Mouse (Mus musculus) lung, embryonic 15.5 days (tissue): Measurements from ENCODE around the gene Gm2026. TPM values are rescaled to one million over a fixed set of nuclear protein-coding genes. Genes with fewer than 3 reads are reported as not detected.
"Not testable (repeated sequence)": the region's sequence is repeated elsewhere in the genome, so short reads cannot be mapped to it uniquely, and the experiment has no call there.

ENCODE experiments used
- ATAC-seq: fragments of 200-750 bp; cut with Nextera tagmentation; 2 replicates; pipeline ENCODE4 v1.8.0; 2017; ENCODE audit warnings: moderate number of reproducible peaks, borderline replicate concordance; ENCODE audit not compliant: low FRiP score, low TSS enrichment; ENCODE audit errors: extremely low read depth
- H3K27ac ChIP-seq: fragments of 300-500 bp; sonication (generic); 2 replicates; pipeline ENCODE4 v1.5.1; 2015; ENCODE audit warnings: moderate library complexity, mild to moderate bottlenecking, inconsistent platforms
- H3K27me3 ChIP-seq: fragments of 300-500 bp; sonication (generic); 2 replicates; pipeline ENCODE4 v1.6.1; 2015; ENCODE audit warnings: inconsistent platforms
- H3K36me3 ChIP-seq: fragments of 300-500 bp; sonication (generic); 2 replicates; pipeline ENCODE4 v1.6.1; 2015; ENCODE audit warnings: inconsistent platforms
- H3K4me1 ChIP-seq: fragments of 300-500 bp; sonication (generic); 2 replicates; pipeline ENCODE4 v1.6.1; 2015; ENCODE audit warnings: inconsistent platforms
- H3K4me2 ChIP-seq: fragments of 300-500 bp; sonication (generic); 2 replicates; pipeline ENCODE4 v1.6.1; 2015; ENCODE audit warnings: inconsistent platforms, mild to moderate bottlenecking, moderate library complexity
- H3K4me3 ChIP-seq: fragments of 300-500 bp; sonication (generic); 2 replicates; pipeline ENCODE4 v1.5.1; 2015; ENCODE audit warnings: mild to moderate bottlenecking, inconsistent platforms
- H3K9ac ChIP-seq: fragments of 300-500 bp; sonication (generic); 2 replicates; pipeline ENCODE4 v1.6.1; 2015; ENCODE audit warnings: inconsistent platforms
- H3K9me3 ChIP-seq: fragments of 300-500 bp; sonication (generic); 2 replicates; pipeline ENCODE4 v1.6.1; 2016; ENCODE audit warnings: inconsistent platforms
- WGBS: fragments of 180-500 bp; shearing (Covaris S2); methylation state at CpG from one replicate; pipeline ENCODE4 v1.1.7; 2015; 5-methylcytosine and 5-hydroxymethylcytosine counted together
- polyA plus RNA-seq: library from polyadenylated mRNA; unstranded; fragments of >200 nt; fragmentation: Nextera tagmentation; extraction: Ambion mirVana; gene quantifications from 2 replicates; pipeline ENCODE4 v1.2.1, GENCODE M21; 2015

Gene Gm2026
- polyA plus RNA-seq = 26.5 and 27.1 TPM in 2 replicates

- not testable (repeated sequence) for H3K4me1 ChIP-seq, H3K36me3 ChIP-seq, H3K27ac ChIP-seq, H3K9me3 ChIP-seq, H3K4me3 ChIP-seq, H3K27me3 ChIP-seq, H3K4me2 ChIP-seq, H3K9ac ChIP-seq, ATAC-seq
- no CpG with 5 or more reads among the region's 4 CpGs for WGBS
Observed at GRCm38 (mm10) chr2:175965031-175965430, at the start of gene Gm2026. TSS of gene Gm2026 (plus strand) at chr2:175965331.

GRCm38 (mm10) chr2:175931000-175931399 is 34.1 kb upstream of the Gm2026 start, which contains the start of gene Zfp966:
TSS of gene Zfp966 (minus strand) at chr2:175931100.
- not testable (repeated sequence) for H3K27ac ChIP-seq, H3K9ac ChIP-seq, H3K36me3 ChIP-seq, H3K4me3 ChIP-seq, ATAC-seq, H3K4me1 ChIP-seq, H3K4me2 ChIP-seq, H3K27me3 ChIP-seq, H3K9me3 ChIP-seq
- WGBS = no CpG with 5 or more reads among the region's 6 CpGs

Other genes starting within 250 kb of the Gm2026 start
- gene Gm2007, start 223.8 kb upstream of the Gm2026 start, polyA plus RNA-seq = not detected in 2 replicates
- 3.9 and 5.0 TPM in 2 replicates for gene Gm14288, start 164.2 kb upstream of the Gm2026 start, polyA plus RNA-seq
- gene Gm6710, start 96.1 kb upstream of the Gm2026 start, polyA plus RNA-seq = 19.5 and 20.1 TPM in 2 replicates
- 2.7 and 3.4 TPM in 2 replicates for gene Zfp966, start 34.2 kb upstream of the Gm2026 start, polyA plus RNA-seq
- gene Gm2004, start 184.5 kb downstream of the Gm2026 start, polyA plus RNA-seq = 1.8 and 4.6 TPM in 2 replicates